Mouse (Mus musculus) CH12.LX (cell line): ENCODE measurements around the gene Col25a1. TPM values are rescaled to one million over a fixed set of nuclear protein-coding genes. Genes with fewer than 3 reads are reported as not detected.

Experiments used
- DNase-seq: peaks from one replicate; pipeline ENCODE4 v3.0.0-alpha.2; 2013; ENCODE audit errors: extremely low read depth
- H3K27ac ChIP-seq: 2 replicates; pipeline ENCODE4 v1.5.1; 2012; ENCODE audit warnings: low read depth, mild to moderate bottlenecking, control low read depth, moderate library complexity; ENCODE audit not compliant: insufficient read depth
- H3K27me3 ChIP-seq: replicated peaks from 2 replicates; pipeline ENCODE3; 2012; ENCODE audit warnings: inconsistent platforms
- H3K36me3 ChIP-seq, 2 experiments: replicated peaks in 1 of 2; 2 replicates each; pipeline versions ENCODE3 to v1.6.1; 2012; ENCODE audit warnings: inconsistent platforms in 1 of 2, low read length in 1 of 2, mild to moderate bottlenecking in 1 of 2, mixed read lengths in 1 of 2, moderate library complexity in 1 of 2; ENCODE audit not compliant: control insufficient read depth in 1 of 2, insufficient read depth in 1 of 2
- H3K4me1 ChIP-seq, 2 experiments: 2 replicates each; pipeline ENCODE4 v1.6.1; 2012; ENCODE audit warnings: inconsistent platforms in 1 of 2, moderate library complexity in 1 of 2; ENCODE audit not compliant: insufficient read depth in 2 of 2, control insufficient read depth in 1 of 2
- H3K4me2 ChIP-seq: 2 replicates; pipeline ENCODE4 v1.6.1; 2012; ENCODE audit warnings: low read depth, mild to moderate bottlenecking, control low read depth; ENCODE audit not compliant: poor library complexity, insufficient read depth, severe bottlenecking
- H3K4me3 ChIP-seq, 3 experiments: fragments of 150-350 bp in 1 of 3; sonication (generic) in 1 of 3; replicated peaks in 1 of 3; 2 replicates each; pipeline versions ENCODE3 to v1.5.1; 2011 to 2012; ENCODE audit warnings: low read depth in 2 of 3, low read length in 2 of 3, mild to moderate bottlenecking in 2 of 3, moderate library complexity in 2 of 3, control low read depth in 1 of 3, improper control_type of control experiment in 1 of 3, inconsistent platforms in 1 of 3, mixed read lengths in 1 of 3; ENCODE audit not compliant: poor library complexity in 1 of 3
- H3K79me2 ChIP-seq: replicated peaks from 2 replicates; pipeline ENCODE4 v1.6.1; 2012; ENCODE audit warnings: mild to moderate bottlenecking, moderate library complexity; ENCODE audit not compliant: control insufficient read depth, poor library complexity, insufficient read depth, severe bottlenecking; ENCODE audit errors: extremely low read depth
- H3K9ac ChIP-seq: 2 replicates; pipeline ENCODE4 v1.6.1; 2012; ENCODE audit warnings: low read depth, mild to moderate bottlenecking, control low read depth, moderate library complexity; ENCODE audit not compliant: insufficient read depth
- H3K9me3 ChIP-seq: replicated peaks from 2 replicates; pipeline ENCODE3; 2012; ENCODE audit warnings: low read length, inconsistent platforms, mixed read lengths
- BHLHE40 ChIP-seq: IDR thresholded peaks from 2 replicates; pipeline ENCODE4 v1.6.1; 2011; ENCODE audit warnings: mild to moderate bottlenecking, low read depth, low read length, improper control_type of control experiment
- CHD1 ChIP-seq: IDR thresholded peaks from 2 replicates; pipeline ENCODE4 v1.6.1; 2012; ENCODE audit warnings: low read depth, low read length, improper control_type of control experiment, inconsistent platforms
- CTCF ChIP-seq, 2 experiments: IDR thresholded peaks in 1 of 2; conservative IDR thresholded peaks in 1 of 2; 2 replicates each; pipeline ENCODE4 v1.5.1; 2011 to 2012; ENCODE audit warnings: low read depth in 2 of 2, low read length in 2 of 2, improper control_type of control experiment in 1 of 2, inconsistent platforms in 1 of 2, mild to moderate bottlenecking in 1 of 2, moderate library complexity in 1 of 2
- JUN ChIP-seq: IDR thresholded peaks from 2 replicates; pipeline ENCODE4 v1.6.1; 2011; ENCODE audit warnings: low read depth, mild to moderate bottlenecking, low read length, improper control_type of control experiment, moderate library complexity; ENCODE audit not compliant: insufficient read depth
- MAFK ChIP-seq: IDR thresholded peaks from 2 replicates; pipeline ENCODE4 v1.6.1; 2011; ENCODE audit warnings: low read length, improper control_type of control experiment; ENCODE audit not compliant: insufficient replicate concordance
- MAX ChIP-seq: IDR thresholded peaks from 2 replicates; pipeline ENCODE4 v1.6.1; 2011; ENCODE audit warnings: low read length, improper control_type of control experiment
- MAZ ChIP-seq: IDR thresholded peaks from 2 replicates; pipeline ENCODE4 v1.6.1; 2012; ENCODE audit warnings: low read depth, mild to moderate bottlenecking, inconsistent platforms, low read length, improper control_type of control experiment, moderate library complexity
- MXI1 ChIP-seq: IDR thresholded peaks from 2 replicates; pipeline ENCODE4 v1.6.1; 2011; ENCODE audit warnings: mild to moderate bottlenecking, low read depth, low read length, improper control_type of control experiment
- MYC ChIP-seq: IDR thresholded peaks from 2 replicates; pipeline ENCODE4 v1.6.1; 2011; ENCODE audit warnings: low read depth, mild to moderate bottlenecking, improper control_type of control experiment, low read length
- NRF1 ChIP-seq: IDR thresholded peaks from 2 replicates; pipeline ENCODE4 v1.6.1; 2014; ENCODE audit warnings: low read depth, mild to moderate bottlenecking, inconsistent platforms, low read length, improper control_type of control experiment, moderate library complexity
- PAX5 ChIP-seq: IDR thresholded peaks from 2 replicates; pipeline ENCODE4 v1.6.1; 2012; ENCODE audit warnings: low read length, inconsistent platforms, mixed read lengths
- POLR2A ChIP-seq: IDR thresholded peaks from 2 replicates; pipeline ENCODE4 v1.6.1; 2011; ENCODE audit warnings: low read depth, mild to moderate bottlenecking, improper control_type of control experiment, low read length
- RCOR1 ChIP-seq: conservative IDR thresholded peaks from 2 replicates; pipeline ENCODE4 v1.6.1; 2012; ENCODE audit warnings: low read depth, mild to moderate bottlenecking, inconsistent platforms, low read length, improper control_type of control experiment
- SIN3A ChIP-seq: IDR thresholded peaks from 2 replicates; pipeline ENCODE4 v1.6.1; 2012; ENCODE audit warnings: low read length, improper control_type of control experiment, inconsistent platforms
- SMC3 ChIP-seq: IDR thresholded peaks from 2 replicates; pipeline ENCODE4 v1.6.1; 2011; ENCODE audit warnings: low read depth, low read length, improper control_type of control experiment
- TBP ChIP-seq: conservative IDR thresholded peaks from 2 replicates; pipeline ENCODE4 v1.6.1; 2011; ENCODE audit warnings: low read depth, low read length, improper control_type of control experiment
- TCF12 ChIP-seq: IDR thresholded peaks from 2 replicates; pipeline ENCODE4 v1.6.1; 2014; ENCODE audit warnings: low read depth, mild to moderate bottlenecking, inconsistent platforms, low read length, improper control_type of control experiment
- USF1 ChIP-seq: IDR thresholded peaks from 2 replicates; pipeline ENCODE4 v1.6.1; 2014; ENCODE audit warnings: low read depth, mild to moderate bottlenecking, inconsistent platforms, low read length, improper control_type of control experiment
- ZC3H11A ChIP-seq: IDR thresholded peaks from 2 replicates; pipeline ENCODE4 v1.6.1; 2012; ENCODE audit warnings: low read depth, mild to moderate bottlenecking, inconsistent platforms, low read length, improper control_type of control experiment
- ZKSCAN1 ChIP-seq: IDR thresholded peaks from 2 replicates; pipeline ENCODE4 v1.6.1; 2012; ENCODE audit warnings: low read depth, inconsistent platforms, low read length, improper control_type of control experiment, borderline replicate concordance
- ZMIZ1 ChIP-seq: IDR thresholded peaks from 2 replicates; pipeline ENCODE4 v1.6.1; 2012; ENCODE audit warnings: low read depth, mild to moderate bottlenecking, inconsistent platforms, low read length, improper control_type of control experiment
- ZNF384 ChIP-seq: IDR thresholded peaks from 2 replicates; pipeline ENCODE4 v1.6.1; 2012; ENCODE audit warnings: low read depth, low read length, improper control_type of control experiment, inconsistent platforms
- dilution Hi-C: fragments of 300-500 bp; cut with MboI; formaldehyde crosslinking; loops from 2 replicates; pipeline ENCODE4 v1.14.3; 2020; ENCODE audit warnings: low sequenced_read_pairs; ENCODE audit not compliant: extremely low pct_unique_long_range_greater_than_20kb, extremely low pct_ligation_motif_present
- in situ Hi-C: fragments of 300-500 bp; cut with MboI; formaldehyde crosslinking; loops from 3 replicates; pipeline ENCODE4 v1.14.3; 2019; ENCODE audit warnings: low sequenced_read_pairs, low pct_ligation_motif_present, low pct_unique_long_range_greater_than_20kb, mixed read lengths
- polyA plus RNA-seq: library from polyadenylated mRNA; unstranded; fragments of >175 nt; gene quantifications from 2 replicates; pipeline ENCODE4 v1.2.1, GENCODE M21; 2012; ENCODE audit warnings: low read depth; ENCODE audit not compliant: insufficient read length
- total RNA-seq, 2 experiments: library from RNA; depleted of rRNA; stranded (reverse); fragments of 300-350 nt in 1 of 2; fragments of >200 nt in 1 of 2; gene quantifications; 2 replicates each; pipeline ENCODE4 v1.2.3; 2012 to 2014

Gene Col25a1
- total and polyA plus RNA-seq, 3 experiments = not detected

- TF ChIP-seq SIN3A (no peak), MAFK (0 out of 2 replicates have a peak, but pooled peaks have one; percentile 44), NRF1 (no peak), ZMIZ1 (no peak), CTCF (conservative IDR thresholded peaks at IDR 0.05 in 1 of 2, IDR thresholded peaks at IDR 0.05 in 1 of 2; ENCODE audit: low read depth in 2 of 2, low read length in 2 of 2) (no peak), MYC (no peak), JUN (0 out of 2 replicates have a peak, but pooled peaks have one; percentile 21), SMC3 (no peak), ZC3H11A (no peak), ZNF384 (no peak), CHD1 (no peak), MAZ (no peak), TCF12 (no peak), USF1 (no peak), PAX5 (no peak), MAX (no peak), BHLHE40 (peak; percentile 35; the same call in 1 of the 2 replicates), POLR2A (no peak)
These were observed 484.3 kb downstream of the Col25a1 start (continued) for GRCm38 (mm10) chr3:130615625-130616024.

- no peak for DNase-seq
- H3K4me2 ChIP-seq = no peak within 1 kb of the TSS
- in situ Hi-C loops = no loop called here
These were observed 486.2 kb downstream of the Col25a1 start, which contains the start of gene Etnppl for GRCm38 (mm10) chr3:130617439-130617898. TSS of gene Etnppl (plus strand) at chr3:130617448.

More at GRCm38 (mm10) chr3:130617439-130617898, 486.2 kb downstream of the Col25a1 start, which contains the start of gene Etnppl:
- peaks cover 5 to 7% of the 10 kb centered on the region in 2 experiments; a peak in 3 of 4 replicates for H3K4me1 ChIP-seq
- no peaks in the 10 kb centered on the region for H3K27me3 ChIP-seq
- dilution Hi-C loops = no loop called here
- H3K9me3 ChIP-seq = no peaks in the 10 kb centered on the region
- H3K36me3 ChIP-seq = no peaks in the 10 kb centered on the region
- TF ChIP-seq RCOR1 = no peak
- no peak for TF ChIP-seq ZKSCAN1
- TF ChIP-seq MXI1 = no peak
- no peak for TF ChIP-seq SMC3
- TF ChIP-seq ZC3H11A = no peak
- no peak for TF ChIP-seq MYC
- no peak for TF ChIP-seq ZNF384
- no peak for TF ChIP-seq TBP
- no peak for TF ChIP-seq TCF12
- no peak for TF ChIP-seq JUN
- no peaks in the 10 kb centered on the region for H3K79me2 ChIP-seq
- H3K4me3 ChIP-seq = no peak within 1 kb of the TSS
- H3K9ac ChIP-seq = no peak within 1 kb of the TSS
- H3K27ac ChIP-seq = no peak within 1 kb of the TSS
